Mouse (Mus musculus): ENCODE results near the gene Eaf1. TPM values are rescaled to one million over a fixed set of nuclear protein-coding genes. Genes with fewer than 3 reads are reported as not detected.

Eaf1 gene
- polyA plus RNA-seq, 1 experiment = 38.1 TPM

GRCm38 (mm10) chr14:31503406-31503805 lies 9.2 kb downstream of the Eaf1 start:
- Histone ChIP-seq H3K4me1 (ENCODE audit: control insufficient read depth, insufficient read depth, low read length) (no peaks in the 10 kb centered on the region), H3K4me3 (replicated peaks; ENCODE audit: extremely low read depth, low read depth, low read length) (no peak overlapping the region)
- WGBS = 89% methylated on average over 13 of the region's 13 CpGs
- no peak for DNase-seq
- no peak for TF ChIP-seq CTCF (IDR thresholded peaks at IDR 0.05; ENCODE audit: insufficient read depth, low read length)
- no peak for TF ChIP-seq POLR2A (IDR thresholded peaks at IDR 0.05; ENCODE audit: borderline replicate concordance, extremely low read depth, low read depth, low read length)

GRCm38 (mm10) chr14:31506456-31506855 lies 12.3 kb downstream of the Eaf1 start:
- Histone ChIP-seq H3K4me1 (ENCODE audit: control insufficient read depth, insufficient read depth, low read length) (no peaks in the 10 kb centered on the region), H3K4me3 (replicated peaks; ENCODE audit: extremely low read depth, low read depth, low read length) (no peak overlapping the region)
- TF ChIP-seq CTCF (IDR thresholded peaks at IDR 0.05; ENCODE audit: insufficient read depth, low read length) (no peak), POLR2A (IDR thresholded peaks at IDR 0.05; ENCODE audit: borderline replicate concordance, extremely low read depth, low read depth, low read length) (no peak)
- no peak for DNase-seq
- WGBS = 85% methylated on average over 6 of the region's 6 CpGs

- Histone ChIP-seq H3K4me1 (ENCODE audit: control insufficient read depth, insufficient read depth, low read length) (no peaks in the 10 kb centered on the region), H3K4me3 (replicated peaks; ENCODE audit: extremely low read depth, low read depth, low read length) (no peak overlapping the region)
- DNase-seq = no peak
- 84% methylated on average over 2 of the region's 2 CpGs for WGBS
- no peak for TF ChIP-seq CTCF (IDR thresholded peaks at IDR 0.05; ENCODE audit: insufficient read depth, low read length)
- TF ChIP-seq POLR2A (IDR thresholded peaks at IDR 0.05; ENCODE audit: borderline replicate concordance, extremely low read depth, low read depth, low read length) = no peak
Observed at GRCm38 (mm10) chr14:31509911-31510310, 15.7 kb downstream of the Eaf1 start.

GRCm38 (mm10) chr14:31510322-31510721 lies 16.1 kb downstream of the Eaf1 start:
- no peak for DNase-seq
- Histone ChIP-seq H3K4me3 (replicated peaks; ENCODE audit: extremely low read depth, low read depth, low read length) (no peak overlapping the region), H3K4me1 (ENCODE audit: control insufficient read depth, insufficient read depth, low read length) (no peaks in the 10 kb centered on the region)
- WGBS = 78% methylated on average over 3 of the region's 3 CpGs
- TF ChIP-seq CTCF (IDR thresholded peaks at IDR 0.05; ENCODE audit: insufficient read depth, low read length) (no peak), POLR2A (IDR thresholded peaks at IDR 0.05; ENCODE audit: borderline replicate concordance, extremely low read depth, low read depth, low read length) (no peak)

GRCm38 (mm10) chr14:31515895-31516294 lies 21.7 kb downstream of the Eaf1 start:
- Histone ChIP-seq H3K4me1 (ENCODE audit: control insufficient read depth, insufficient read depth, low read length) (no peaks in the 10 kb centered on the region), H3K4me3 (replicated peaks; ENCODE audit: extremely low read depth, low read depth, low read length) (no peak overlapping the region)
- DNase-seq = no peak
- TF ChIP-seq POLR2A (IDR thresholded peaks at IDR 0.05; ENCODE audit: borderline replicate concordance, extremely low read depth, low read depth, low read length) = no peak
- TF ChIP-seq CTCF (IDR thresholded peaks at IDR 0.05; ENCODE audit: insufficient read depth, low read length) = no peak
- WGBS = 95% methylated on average over 2 of the region's 2 CpGs

GRCm38 (mm10) chr14:31519165-31519564 lies 25.0 kb downstream of the Eaf1 start:
- 9% methylated on average over 3 of the region's 3 CpGs for WGBS
- TF ChIP-seq CTCF (IDR thresholded peaks at IDR 0.05; ENCODE audit: insufficient read depth, low read length) = peak; percentile 38; the same call in 1 of the 2 replicates
- TF ChIP-seq POLR2A (IDR thresholded peaks at IDR 0.05; ENCODE audit: borderline replicate concordance, extremely low read depth, low read depth, low read length) = no peak
- no peaks in the 10 kb centered on the region for H3K4me1 ChIP-seq (ENCODE audit: control insufficient read depth, insufficient read depth, low read length)
- no peak overlapping the region for H3K4me3 ChIP-seq (replicated peaks; ENCODE audit: extremely low read depth, low read depth, low read length)
- DNase-seq = no peak

- Histone ChIP-seq H3K4me3 (replicated peaks; ENCODE audit: extremely low read depth, low read depth, low read length) (no peak overlapping the region), H3K4me1 (ENCODE audit: control insufficient read depth, insufficient read depth, low read length) (no peaks in the 10 kb centered on the region)
- no peak for DNase-seq
- WGBS = 60% methylated on average over 2 of the region's 2 CpGs
- TF ChIP-seq CTCF (IDR thresholded peaks at IDR 0.05; ENCODE audit: insufficient read depth, low read length) = no peak
- TF ChIP-seq POLR2A (IDR thresholded peaks at IDR 0.05; ENCODE audit: borderline replicate concordance, extremely low read depth, low read depth, low read length) = no peak
Observed at GRCm38 (mm10) chr14:31521318-31521717, 27.1 kb downstream of the Eaf1 start.

GRCm38 (mm10) chr14:31525040-31525810 lies 31.0 kb downstream of the Eaf1 start:
- TF ChIP-seq POLR2A (IDR thresholded peaks at IDR 0.05; ENCODE audit: borderline replicate concordance, extremely low read depth, low read depth, low read length) (no peak), CTCF (IDR thresholded peaks at IDR 0.05; ENCODE audit: insufficient read depth, low read length) (no peak)
- WGBS = 70% methylated on average over 7 of the region's 7 CpGs
- no peak for DNase-seq
- H3K4me1 ChIP-seq (ENCODE audit: control insufficient read depth, insufficient read depth, low read length) = no peaks in the 10 kb centered on the region
- no peak overlapping the region for H3K4me3 ChIP-seq (replicated peaks; ENCODE audit: extremely low read depth, low read depth, low read length)

- Histone ChIP-seq H3K4me1 (ENCODE audit: control insufficient read depth, insufficient read depth, low read length) (no peaks in the 10 kb centered on the region), H3K4me3 (replicated peaks; ENCODE audit: extremely low read depth, low read depth, low read length) (no peak overlapping the region)
- 64% methylated on average over 4 of the region's 4 CpGs for WGBS
- no peak for DNase-seq
- TF ChIP-seq POLR2A (IDR thresholded peaks at IDR 0.05; ENCODE audit: borderline replicate concordance, extremely low read depth, low read depth, low read length) (no peak), CTCF (IDR thresholded peaks at IDR 0.05; ENCODE audit: insufficient read depth, low read length) (no peak)
Observed at GRCm38 (mm10) chr14:31530847-31531246, 36.6 kb downstream of the Eaf1 start.

GRCm38 (mm10) chr14:31531506-31532148 lies 37.4 kb downstream of the Eaf1 start:
- no peak for TF ChIP-seq CTCF (IDR thresholded peaks at IDR 0.05; ENCODE audit: insufficient read depth, low read length)
- no peak for TF ChIP-seq POLR2A (IDR thresholded peaks at IDR 0.05; ENCODE audit: borderline replicate concordance, extremely low read depth, low read depth, low read length)
- WGBS = 31% methylated on average over 12 of the region's 12 CpGs
- H3K4me1 ChIP-seq (ENCODE audit: control insufficient read depth, insufficient read depth, low read length) = no peaks in the 10 kb centered on the region
- no peak overlapping the region for H3K4me3 ChIP-seq (replicated peaks; ENCODE audit: extremely low read depth, low read depth, low read length)
- DNase-seq = no peak
